Mouse (Mus musculus) lung, postnatal 36 days (tissue): ENCODE measurements around the gene Sfmbt2.

ENCODE experiments used
- DNase-seq: peaks from one replicate; pipeline ENCODE4 v3.0.0; 2022; ENCODE audit warnings: mixed read lengths

Sfmbt2 gene

GRCm38 (mm10) chr2:10372776-10373507 is 2.6 kb downstream of the Sfmbt2 start:
- no peak for DNase-seq

GRCm38 (mm10) chr2:10373508-10374206 is 3.3 kb downstream of the Sfmbt2 start:
- DNase-seq, result no peak

GRCm38 (mm10) chr2:10374207-10375023 is 4.1 kb downstream of the Sfmbt2 start:
- DNase-seq, result no peak

GRCm38 (mm10) chr2:10375024-10375372 is 4.7 kb downstream of the Sfmbt2 start:
- no peak for DNase-seq

- no peak for DNase-seq
Measured at GRCm38 (mm10) chr2:10389988-10390387, 19.7 kb downstream of the Sfmbt2 start.

- no peak for DNase-seq
Measured at GRCm38 (mm10) chr2:10390791-10391190, 20.5 kb downstream of the Sfmbt2 start.

GRCm38 (mm10) chr2:10395143-10395542 is 24.8 kb downstream of the Sfmbt2 start:
- no peak for DNase-seq

- DNase-seq, result no peak
Measured at GRCm38 (mm10) chr2:10397790-10398189, 27.5 kb downstream of the Sfmbt2 start.

- no peak for DNase-seq
Measured at GRCm38 (mm10) chr2:10406151-10406550, 35.8 kb downstream of the Sfmbt2 start.

- DNase-seq, result no peak
Measured at GRCm38 (mm10) chr2:10409422-10409821, 39.1 kb downstream of the Sfmbt2 start.

- no peak for DNase-seq
Measured at GRCm38 (mm10) chr2:10410069-10410468, 39.8 kb downstream of the Sfmbt2 start.

- no peak for DNase-seq
Measured at GRCm38 (mm10) chr2:10420944-10421420, 50.7 kb downstream of the Sfmbt2 start.

GRCm38 (mm10) chr2:10437290-10437689 is 67.0 kb downstream of the Sfmbt2 start:
- no peak for DNase-seq

GRCm38 (mm10) chr2:10441811-10442210 is 71.5 kb downstream of the Sfmbt2 start:
- no peak for DNase-seq

- no peak for DNase-seq
Measured at GRCm38 (mm10) chr2:10453577-10453976, 83.3 kb downstream of the Sfmbt2 start.

- no peak for DNase-seq
Measured at GRCm38 (mm10) chr2:10458309-10458708, 88.0 kb downstream of the Sfmbt2 start.

- DNase-seq, result no peak
Measured at GRCm38 (mm10) chr2:10516516-10516915, 146.2 kb downstream of the Sfmbt2 start.

GRCm38 (mm10) chr2:10521719-10522415 is 151.6 kb downstream of the Sfmbt2 start:
- no peak for DNase-seq

- no peak for DNase-seq
Measured at GRCm38 (mm10) chr2:10525622-10526021, 155.3 kb downstream of the Sfmbt2 start.

GRCm38 (mm10) chr2:10541762-10542161 is 171.5 kb downstream of the Sfmbt2 start:
- DNase-seq, result no peak

- DNase-seq, result no peak
Measured at GRCm38 (mm10) chr2:10542388-10542787, 172.1 kb downstream of the Sfmbt2 start.

GRCm38 (mm10) chr2:10558816-10559215 is 188.5 kb downstream of the Sfmbt2 start:
- no peak for DNase-seq

GRCm38 (mm10) chr2:10565491-10565890 is 195.2 kb downstream of the Sfmbt2 start:
- no peak for DNase-seq
